Mouse (Mus musculus) embryo, embryonic 10.5 days (tissue): ENCODE measurements around the gene Smyd3.

ENCODE experiments used
- DNase-seq: peaks from one replicate; pipeline ENCODE4 v3.0.0-alpha.2; 2015; ENCODE audit warnings: low spot score

Smyd3 gene

GRCm38 (mm10) chr1:179114385-179114784 lies 403.5 kb downstream of the Smyd3 start:
- DNase-seq, result no peak

GRCm38 (mm10) chr1:179108759-179109158 lies 409.1 kb downstream of the Smyd3 start:
- DNase-seq, result no peak

GRCm38 (mm10) chr1:179107761-179108694 lies 409.8 kb downstream of the Smyd3 start:
- no peak for DNase-seq

DNA sequence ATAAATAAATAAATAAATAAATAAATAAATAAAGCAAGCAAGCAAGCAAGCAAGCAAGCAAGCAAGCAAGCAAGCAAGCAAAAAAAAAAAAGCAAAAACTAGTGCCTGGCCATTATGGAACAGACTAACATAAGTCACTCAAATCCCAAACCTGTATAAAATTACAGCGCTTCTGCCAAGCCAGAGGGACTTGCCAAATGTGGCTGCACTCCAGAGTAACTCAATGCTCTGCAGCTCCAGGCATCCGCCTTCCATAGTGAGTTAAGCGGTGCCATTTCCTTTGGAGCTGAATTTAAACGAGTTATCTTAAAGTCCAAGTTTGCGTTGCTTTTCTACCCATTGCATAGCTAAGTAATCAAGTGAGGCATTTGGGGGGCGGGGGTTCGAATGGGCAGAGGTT lies 410.6 kb downstream of the Smyd3 start:
- peak; percentile 37 for DNase-seq

DNA sequence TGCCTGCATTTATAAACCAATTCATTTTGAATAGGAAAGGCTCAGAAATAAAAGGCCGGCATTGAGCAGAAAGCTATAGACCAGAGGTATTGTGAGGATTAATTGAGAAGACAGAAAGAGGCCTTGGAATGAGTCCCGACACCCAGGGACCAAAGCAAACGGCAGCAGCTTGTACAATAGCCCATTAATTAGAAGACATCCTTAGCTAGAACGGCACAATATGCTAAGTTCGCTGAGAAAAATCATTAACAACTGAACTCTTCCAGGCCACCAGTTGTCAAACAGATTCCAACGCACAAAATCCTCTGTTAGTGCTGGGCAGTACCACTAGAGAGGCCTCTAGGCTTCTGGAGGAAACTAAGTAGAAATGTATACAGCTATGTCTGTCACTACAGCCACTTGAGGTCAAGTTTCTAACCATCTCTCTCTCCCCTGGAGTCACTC lies 411.1 kb downstream of the Smyd3 start:
- peak; percentile 49 for DNase-seq

DNA sequence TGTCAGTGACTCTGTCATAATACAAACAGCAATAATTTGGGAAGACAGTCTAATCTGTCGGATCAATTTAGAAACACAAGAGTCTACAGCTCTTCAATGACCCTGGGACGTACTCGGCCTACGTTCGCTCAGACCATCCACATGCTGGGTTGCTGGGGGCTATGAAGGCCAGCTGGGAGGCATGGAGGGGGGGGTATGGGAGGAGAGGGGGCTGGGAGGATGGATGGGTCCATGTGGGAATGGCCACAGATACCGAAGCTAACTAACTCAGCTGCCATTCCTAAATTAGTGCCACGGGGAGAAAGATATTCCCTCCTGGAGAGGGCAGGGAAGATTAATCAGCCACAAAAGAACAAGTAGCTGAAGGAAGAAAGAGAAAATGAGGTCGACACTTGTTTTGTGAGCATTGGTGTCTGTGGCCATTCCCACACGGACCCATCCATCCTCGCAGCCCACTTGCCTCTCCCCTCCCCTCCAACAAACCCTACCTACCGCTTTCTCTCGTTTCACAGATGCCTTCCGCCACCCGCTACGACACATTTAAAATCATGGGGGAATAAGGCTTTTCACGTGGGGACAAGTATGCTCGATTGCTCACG lies 411.6 kb downstream of the Smyd3 start:
- peak; percentile 23 for DNase-seq

- DNase-seq, result no peak
Observed at GRCm38 (mm10) chr1:179104447-179104846, 413.4 kb downstream of the Smyd3 start.

DNA sequence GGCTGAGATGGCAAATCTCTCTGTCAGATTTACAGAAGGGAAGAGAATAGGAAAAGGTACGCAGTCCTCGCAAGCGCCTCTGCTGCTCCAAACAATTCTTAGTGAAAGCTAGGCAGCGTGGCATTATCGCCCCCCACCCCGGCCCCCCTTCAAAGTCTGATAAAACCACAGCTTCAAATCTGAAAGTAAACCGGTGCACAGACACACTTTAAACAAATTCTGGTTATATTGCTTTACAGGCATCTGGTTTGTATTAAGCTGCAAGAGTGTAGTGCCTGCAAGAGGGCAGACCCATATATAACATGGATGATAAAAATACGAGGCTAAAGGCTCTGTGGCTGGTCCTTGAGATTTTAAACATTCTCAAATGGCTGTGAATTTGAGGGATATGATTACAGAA lies 420.8 kb downstream of the Smyd3 start:
- peak; percentile 46 for DNase-seq

GRCm38 (mm10) chr1:179096323-179096722 lies 421.5 kb downstream of the Smyd3 start:
- DNase-seq, result no peak

- DNase-seq, result no peak
Observed at GRCm38 (mm10) chr1:179089174-179089573, 428.7 kb downstream of the Smyd3 start.

GRCm38 (mm10) chr1:179087033-179087998 lies 430.5 kb downstream of the Smyd3 start:
- DNase-seq, result peak; percentile 81

DNA sequence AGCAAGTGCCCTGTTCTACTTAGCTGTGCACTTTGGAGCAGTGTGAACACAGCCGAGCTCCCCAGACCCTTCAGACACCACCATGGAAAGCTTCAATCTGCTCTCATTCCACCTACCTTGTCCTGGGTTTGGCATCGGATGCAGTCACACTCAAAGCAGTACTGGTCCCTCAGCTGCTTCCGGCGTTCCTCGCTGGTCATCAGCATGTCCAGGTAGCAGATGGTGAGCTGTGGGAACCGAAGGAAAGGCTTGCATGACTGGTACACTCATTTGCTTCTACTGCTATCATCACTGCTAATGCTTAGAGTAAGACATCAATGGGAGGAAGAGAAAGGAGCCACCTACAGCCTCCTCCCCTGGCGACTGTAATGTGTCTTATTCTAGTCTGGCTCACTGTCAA lies 431.6 kb downstream of the Smyd3 start:
- no peak for DNase-seq

- DNase-seq, result no peak
Observed at GRCm38 (mm10) chr1:179083098-179083497, 434.7 kb downstream of the Smyd3 start.

- no peak for DNase-seq
Observed at GRCm38 (mm10) chr1:179073846-179074245, 444.0 kb downstream of the Smyd3 start.

DNA sequence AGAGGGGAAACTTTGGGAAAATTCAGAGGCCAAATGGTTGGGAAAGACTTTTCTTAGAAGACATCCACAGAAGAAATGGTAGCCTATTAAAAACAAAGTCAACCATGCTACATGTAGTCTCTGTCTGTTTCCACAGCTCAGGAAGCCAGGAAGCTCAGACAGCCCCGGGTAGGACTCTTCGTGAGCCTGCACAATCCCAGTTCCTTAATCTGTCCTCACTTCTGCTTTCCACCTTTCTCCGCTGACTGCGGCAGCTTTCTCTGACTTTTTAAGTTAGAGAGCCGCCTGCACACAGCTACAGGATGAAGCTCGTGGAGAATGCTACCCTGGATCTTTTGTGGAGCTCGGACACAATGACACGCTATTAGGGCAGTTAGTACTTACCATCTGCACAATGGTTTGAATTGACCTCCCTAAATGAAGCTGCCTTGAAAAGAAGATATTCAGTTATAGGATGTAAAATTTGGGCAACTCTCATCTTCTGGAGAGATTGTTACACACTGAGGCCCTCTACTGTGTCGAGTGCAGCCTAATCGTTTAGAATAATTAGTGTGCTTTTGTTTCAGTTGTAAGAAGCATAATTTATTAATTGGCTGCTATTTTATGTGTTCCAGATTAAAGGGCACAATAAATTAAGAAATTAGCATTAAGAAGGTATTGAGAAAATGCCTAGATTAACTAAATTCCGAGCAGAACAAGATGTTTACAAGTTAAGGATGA lies 444.7 kb downstream of the Smyd3 start:
- no peak for DNase-seq

GRCm38 (mm10) chr1:179072406-179072805 lies 445.4 kb downstream of the Smyd3 start:
- DNase-seq, result no peak

DNA sequence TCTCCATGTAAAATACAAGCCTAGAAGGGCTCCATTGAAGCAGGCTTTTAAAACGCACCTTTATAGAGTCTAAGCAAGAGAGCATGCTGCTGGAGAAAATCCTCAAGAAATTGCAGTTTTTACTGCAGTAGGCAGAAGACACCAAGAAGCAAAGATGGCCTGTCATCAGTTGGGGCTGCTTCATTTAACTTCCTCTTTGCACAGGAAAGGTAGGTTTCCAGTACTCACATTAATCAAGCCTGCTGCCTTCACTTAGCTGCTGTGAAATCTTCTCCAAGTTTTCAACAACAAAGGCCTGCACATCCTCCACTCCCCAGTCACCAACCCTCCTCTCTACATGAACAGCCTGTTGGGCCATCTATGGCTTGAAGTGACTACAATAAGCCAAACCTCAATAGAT lies 448.9 kb downstream of the Smyd3 start:
- DNase-seq, result no peak

DNA sequence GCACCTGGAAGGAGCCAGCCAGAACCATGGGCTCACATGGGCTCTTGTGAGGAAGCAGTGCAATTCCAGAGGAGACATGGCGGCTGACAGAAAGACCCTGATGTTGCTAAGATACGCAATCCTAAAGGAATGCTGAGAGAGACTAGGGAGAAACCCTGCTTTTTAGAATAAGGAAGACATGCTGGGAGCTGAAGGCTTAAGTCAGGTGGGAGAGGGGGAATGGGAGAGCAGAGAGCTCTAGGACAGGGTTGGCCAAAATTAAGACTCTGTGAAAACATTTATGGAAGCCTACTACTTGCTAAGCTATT lies 452.6 kb downstream of the Smyd3 start:
- DNase-seq, result peak; percentile 44

DNA sequence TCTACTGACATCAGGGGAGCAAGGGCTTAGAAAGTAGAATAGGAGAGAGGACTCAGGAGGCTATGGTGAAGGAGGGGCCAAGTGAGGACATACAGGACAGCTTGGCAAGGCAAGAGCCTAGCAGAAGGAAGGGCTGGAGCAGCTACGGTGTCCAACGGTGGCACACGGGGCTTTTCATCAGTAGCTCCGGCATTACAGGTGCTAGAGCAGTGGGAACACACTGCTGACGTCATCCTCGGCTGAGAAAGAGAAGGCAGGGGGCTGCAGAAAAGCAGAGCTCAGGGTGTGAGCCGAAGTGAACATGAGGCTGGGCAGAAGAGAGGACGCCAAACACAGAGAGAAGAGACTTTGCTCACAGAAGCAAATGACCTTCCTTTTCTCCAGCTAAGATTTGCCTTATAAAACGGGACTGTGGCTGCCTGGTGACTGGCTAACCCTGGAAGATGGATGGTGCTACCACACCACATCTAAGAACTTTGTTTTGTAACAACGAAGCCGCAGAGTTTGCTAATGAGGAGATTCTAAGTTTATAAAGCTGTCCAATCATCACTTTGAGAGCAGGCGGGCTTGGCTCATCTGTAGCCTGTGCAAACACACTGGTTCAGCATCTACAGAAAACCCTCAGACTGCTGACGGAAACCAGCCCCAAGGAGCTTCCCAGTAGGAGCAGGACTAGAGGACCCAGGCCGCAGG lies 453.1 kb downstream of the Smyd3 start:
- DNase-seq, result no peak

GRCm38 (mm10) chr1:179061759-179062168 lies 456.1 kb downstream of the Smyd3 start:
- peak; percentile 58 for DNase-seq

GRCm38 (mm10) chr1:179061053-179061452 lies 456.8 kb downstream of the Smyd3 start:
- DNase-seq, result no peak
